Comparison of ENCODE assay signal across 16 mouse cellular contexts in genomic region chr17:61837555-61837954, GRCm38 (mm10).
"Had no signal": no experiment of that assay in that cellular context is flagged by ENCODE, and none has a peak within 500 bp of the region (broad histone marks: within the 10 kb centered on the region; RNA-seq: fewer than 3 reads in every experiment).

No protein-coding gene starts in this region.

- H3K4me1 ChIP-seq: neural tube, embryonic 13.5 days; neural tube, embryonic 15.5 days; stomach, embryonic 15.5 days had no signal

- H3K27me3 ChIP-seq: neural tube, embryonic 13.5 days; neural tube, embryonic 15.5 days; stomach, embryonic 15.5 days had no signal

- H3K9me3 ChIP-seq: neural tube, embryonic 13.5 days; neural tube, embryonic 15.5 days; stomach, embryonic 15.5 days had no signal

- H3K9ac ChIP-seq: neural tube, embryonic 13.5 days; neural tube, embryonic 15.5 days; stomach, embryonic 15.5 days had no signal

- H3K4me2 ChIP-seq: neural tube, embryonic 13.5 days; neural tube, embryonic 15.5 days; stomach, embryonic 15.5 days had no signal

- H3K36me3 ChIP-seq: neural tube, embryonic 13.5 days; neural tube, embryonic 15.5 days; stomach, embryonic 15.5 days had no signal

- DNase-seq: retina, postnatal 1 day; right cerebral cortex, adult 18-20 months; right cerebral cortex, postnatal 14 days; right cerebral cortex, postnatal 25 days; right cerebral cortex, postnatal 4 days; spleen, adult 18-20 months; thymus, adult 18-20 months; thymus, adult 2 months; thymus, postnatal 14 days; thymus, postnatal 25 days; thymus, postnatal 36 days; thymus, postnatal 4 days had no signal

- H3K4me3 ChIP-seq: neural tube, embryonic 13.5 days; neural tube, embryonic 15.5 days; stomach, embryonic 15.5 days had no signal

- H3K27ac ChIP-seq: neural tube, embryonic 13.5 days; neural tube, embryonic 15.5 days; stomach, embryonic 15.5 days; stomach, postnatal 0 days had no signal
